Mouse (Mus musculus): Measurements from ENCODE around the gene Rtl6.

DNA sequence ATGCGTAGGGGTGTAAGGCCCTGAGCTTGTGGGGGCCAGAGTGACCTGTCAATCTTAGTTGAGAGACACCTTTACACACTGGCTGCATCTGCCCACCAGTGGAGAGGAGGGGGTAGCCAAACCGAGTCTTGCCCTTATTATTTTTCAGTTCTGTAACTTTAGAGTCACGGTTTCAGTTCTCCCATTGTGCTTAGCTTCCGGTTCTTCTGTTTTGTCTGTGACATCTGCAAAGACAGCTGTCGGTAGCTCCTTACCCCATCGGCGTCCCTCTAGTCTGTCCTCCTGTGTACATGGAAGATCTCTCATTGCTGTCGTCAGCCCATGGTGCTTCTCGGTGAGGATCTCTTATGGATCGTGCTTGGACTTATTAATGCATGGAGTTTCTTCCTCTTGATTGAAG is 20.5 kb downstream of the Rtl6 start:
- no peak for TF ChIP-seq CTCF (IDR thresholded peaks at IDR 0.05; ENCODE audit: borderline replicate concordance, insufficient read depth, low read depth, low read length)
- no peak for TF ChIP-seq POLR2A (IDR thresholded peaks at IDR 0.05; ENCODE audit: borderline replicate concordance, insufficient read depth, low read length)
